Mouse (Mus musculus) monocyte, adult 5-6 weeks (primary cell): Measurements from ENCODE around the gene Gm20772. TPM values are rescaled to one million over a fixed set of nuclear protein-coding genes. Genes with fewer than 3 reads are reported as not detected.
"Not testable (repeated sequence)": the region's sequence is repeated elsewhere in the genome, so short reads cannot be mapped to it uniquely, and the experiment has no call there.

Source experiments
- ATAC-seq: fragments of 153-309, 156-312 bp; replicated peaks from 2 replicates; pipeline ENCODE4 v1.8.0; 2017; ENCODE audit warnings: mild to moderate bottlenecking; ENCODE audit not compliant: low TSS enrichment, insufficient number of reproducible peaks, severe bottlenecking, poor library complexity, low FRiP score
- total RNA-seq: library from RNA; stranded (forward); fragments of 200-1000, 200-491, 200-594 nt; gene quantifications from 3 replicates; pipeline ENCODE4 v1.2.3, GENCODE M21; 2017

Gene Gm20772
- not detected in 3 replicates for total RNA-seq

DNA sequence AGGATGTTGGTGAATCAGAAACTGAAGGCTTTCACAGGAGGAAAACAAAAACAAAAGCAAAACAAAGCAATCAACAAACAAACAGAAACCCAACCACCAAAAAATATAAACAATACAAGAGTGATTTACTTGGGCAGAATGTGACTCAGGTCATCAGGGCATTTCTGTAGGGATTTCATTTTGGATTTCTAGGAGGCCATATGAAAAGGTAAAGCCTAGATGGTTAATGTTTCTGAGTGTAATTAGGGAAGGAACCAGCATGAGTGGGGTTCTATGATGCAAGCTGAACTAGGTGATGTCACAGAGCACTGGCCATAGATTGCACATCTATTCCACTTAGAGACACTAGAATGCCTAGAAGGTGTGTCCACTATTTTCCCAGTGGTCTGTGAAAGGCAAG lies at the start of gene Gm20772, which contains the start of gene Gm20831:
Gene Gm20772, plus strand, starts transcription at position 301 of the 400 bp plus-strand sequence.
Gene Gm20831, plus strand, starts transcription at position 301 of the 400 bp plus-strand sequence.
- ATAC-seq = not testable (repeated sequence)

DNA sequence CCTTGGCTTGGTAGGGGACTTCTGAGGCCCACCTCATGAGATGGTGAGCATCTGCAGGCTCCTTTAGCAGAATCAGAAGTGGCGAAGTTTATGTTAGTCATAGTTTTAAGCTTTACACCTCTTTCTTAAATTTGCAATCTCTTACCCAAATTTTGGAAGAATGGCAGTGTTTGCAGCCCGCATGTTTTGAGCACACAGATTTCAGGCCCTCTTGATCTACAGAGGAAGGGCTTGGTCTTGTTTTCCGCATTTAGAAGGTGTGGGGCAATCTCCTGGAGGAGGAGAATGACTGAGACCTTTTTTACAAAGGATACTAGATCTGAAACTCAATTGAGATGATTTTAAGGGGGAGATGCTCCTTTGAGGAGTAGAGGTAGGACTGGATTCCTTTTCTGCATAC lies 28.4 kb upstream of the Gm20772 start, which contains the start of gene Gm21904:
Gene Gm21904, minus strand, starts transcription at position 101 of the 400 bp plus-strand sequence.
- not testable (repeated sequence) for ATAC-seq

Other genes starting within 250 kb of the Gm20772 start
- not detected in 3 replicates for gene Gm21904, start 28.5 kb upstream of the Gm20772 start, total RNA-seq
- gene Gm20831, start within 50 bp of the Gm20772 start, total RNA-seq = not detected in 3 replicates
- gene Srsy, start 62.6 kb downstream of the Gm20772 start, total RNA-seq = not detected in 3 replicates
- gene Gm21764, start 187.1 kb downstream of the Gm20772 start, total RNA-seq = not detected in 3 replicates
- gene Ssty1, start 214.4 kb downstream of the Gm20772 start, total RNA-seq = not detected in 3 replicates